Mouse (Mus musculus) CH12.LX (cell line): ENCODE results near the gene Ctnna2.

Experiments
- CTCF ChIP-seq, 2 experiments: IDR thresholded peaks in 1 of 2; conservative IDR thresholded peaks in 1 of 2; 2 replicates each; pipeline ENCODE4 v1.5.1; 2011 to 2012; ENCODE audit warnings: low read depth in 2 of 2, low read length in 2 of 2, improper control_type of control experiment in 1 of 2, inconsistent platforms in 1 of 2, mild to moderate bottlenecking in 1 of 2, moderate library complexity in 1 of 2
- GABPA ChIP-seq: IDR thresholded peaks from 2 replicates; pipeline ENCODE4 v1.6.1; 2012; ENCODE audit warnings: low read depth, low read length, improper control_type of control experiment, inconsistent platforms; ENCODE audit not compliant: insufficient replicate concordance
- HCFC1 ChIP-seq: IDR thresholded peaks from 2 replicates; pipeline ENCODE4 v1.6.1; 2012; ENCODE audit warnings: low read depth, mild to moderate bottlenecking, inconsistent platforms, low read length, improper control_type of control experiment
- MYC ChIP-seq: IDR thresholded peaks from 2 replicates; pipeline ENCODE4 v1.6.1; 2011; ENCODE audit warnings: low read depth, mild to moderate bottlenecking, improper control_type of control experiment, low read length
- NRF1 ChIP-seq: IDR thresholded peaks from 2 replicates; pipeline ENCODE4 v1.6.1; 2014; ENCODE audit warnings: low read depth, mild to moderate bottlenecking, inconsistent platforms, low read length, improper control_type of control experiment, moderate library complexity
- POLR2A ChIP-seq: IDR thresholded peaks from 2 replicates; pipeline ENCODE4 v1.6.1; 2011; ENCODE audit warnings: low read depth, mild to moderate bottlenecking, improper control_type of control experiment, low read length
- SIN3A ChIP-seq: IDR thresholded peaks from 2 replicates; pipeline ENCODE4 v1.6.1; 2012; ENCODE audit warnings: low read length, improper control_type of control experiment, inconsistent platforms
- TCF12 ChIP-seq: IDR thresholded peaks from 2 replicates; pipeline ENCODE4 v1.6.1; 2014; ENCODE audit warnings: low read depth, mild to moderate bottlenecking, inconsistent platforms, low read length, improper control_type of control experiment
- USF1 ChIP-seq: IDR thresholded peaks from 2 replicates; pipeline ENCODE4 v1.6.1; 2014; ENCODE audit warnings: low read depth, mild to moderate bottlenecking, inconsistent platforms, low read length, improper control_type of control experiment

- no peak for TF ChIP-seq USF1
- TF ChIP-seq CTCF (conservative IDR thresholded peaks at IDR 0.05 in 1 of 2, IDR thresholded peaks at IDR 0.05 in 1 of 2; ENCODE audit: low read depth in 2 of 2, low read length in 2 of 2): no peak
- no peak for TF ChIP-seq HCFC1
- no peak for TF ChIP-seq SIN3A
- TF ChIP-seq POLR2A: no peak
- no peak for TF ChIP-seq GABPA
- TF ChIP-seq TCF12: no peak
- TF ChIP-seq NRF1: no peak
- TF ChIP-seq MYC: no peak
These were observed 50.1 kb downstream of the Ctnna2 start for GRCm38 (mm10) chr6:77929375-77929774.
